Mouse (Mus musculus) thymus, postnatal 14 days (tissue): ENCODE data around the gene Kdsr.

Source experiments
- DNase-seq: peaks from one replicate; pipeline ENCODE4 v3.0.0; 2021

Kdsr gene

DNA sequence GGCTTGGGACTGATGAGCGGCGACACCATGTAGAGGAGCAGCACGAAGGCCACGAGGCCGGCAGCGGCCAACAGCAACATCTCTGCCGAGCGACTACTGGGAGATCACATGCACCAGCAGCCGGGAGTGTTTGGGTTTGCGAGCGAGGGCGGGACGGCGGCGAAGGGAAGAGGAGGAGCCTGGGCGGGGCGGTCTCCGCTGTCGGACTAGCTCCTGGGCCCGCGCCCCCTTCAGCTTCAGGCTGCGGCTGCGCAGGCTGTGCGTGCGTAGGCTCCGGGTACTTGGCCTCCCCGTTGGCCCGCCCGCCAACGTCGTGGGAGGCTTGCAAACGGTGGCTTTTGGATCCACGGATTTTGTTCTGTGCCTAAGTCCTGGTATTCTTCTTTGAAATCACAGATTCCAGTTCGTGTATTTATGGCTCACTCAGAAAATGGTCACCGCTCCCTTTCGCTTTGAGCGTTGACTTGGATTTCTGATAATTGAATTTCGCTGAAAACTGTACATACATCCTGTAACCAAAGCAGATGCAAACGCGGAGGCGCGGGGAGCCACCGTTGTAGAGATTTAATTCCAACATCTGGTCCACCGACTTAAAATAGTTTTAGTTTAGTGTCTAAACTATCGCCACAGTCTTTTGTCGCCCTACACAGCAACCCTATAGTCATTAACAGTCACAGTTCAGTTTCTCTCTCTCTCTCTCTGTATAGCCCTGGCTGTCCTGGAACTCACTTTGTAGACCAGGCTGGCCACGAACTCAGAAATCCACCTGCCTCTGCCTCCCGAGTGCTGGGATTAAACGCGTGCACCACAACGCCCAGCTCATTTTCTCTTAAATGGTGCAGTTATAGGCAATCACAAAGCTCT, at the start of gene Kdsr:
Gene Kdsr, minus strand, starts transcription at position 156 of the 864 bp plus-strand sequence.
- DNase-seq = peak; percentile 96

DNA sequence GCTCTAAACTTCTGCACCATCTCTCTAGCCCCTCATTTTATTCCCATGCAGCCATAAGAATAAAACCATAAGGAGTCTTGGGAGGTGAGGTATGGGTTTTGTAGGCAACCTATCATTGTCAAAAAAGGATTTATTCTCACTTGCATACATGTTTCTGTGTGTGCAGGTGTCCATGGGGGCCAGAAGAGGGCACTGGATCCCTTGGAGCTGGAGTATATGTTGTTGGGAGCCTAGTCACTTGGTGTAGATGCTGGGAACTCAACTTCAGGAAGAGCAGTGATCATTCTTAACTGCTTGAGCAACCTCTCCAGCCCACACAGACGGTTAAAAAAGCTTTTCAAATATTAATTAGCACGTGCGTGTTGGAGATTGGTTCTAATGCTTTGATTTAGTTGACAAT, 40.4 kb upstream of the Kdsr start:
- DNase-seq = peak; percentile 13

DNA sequence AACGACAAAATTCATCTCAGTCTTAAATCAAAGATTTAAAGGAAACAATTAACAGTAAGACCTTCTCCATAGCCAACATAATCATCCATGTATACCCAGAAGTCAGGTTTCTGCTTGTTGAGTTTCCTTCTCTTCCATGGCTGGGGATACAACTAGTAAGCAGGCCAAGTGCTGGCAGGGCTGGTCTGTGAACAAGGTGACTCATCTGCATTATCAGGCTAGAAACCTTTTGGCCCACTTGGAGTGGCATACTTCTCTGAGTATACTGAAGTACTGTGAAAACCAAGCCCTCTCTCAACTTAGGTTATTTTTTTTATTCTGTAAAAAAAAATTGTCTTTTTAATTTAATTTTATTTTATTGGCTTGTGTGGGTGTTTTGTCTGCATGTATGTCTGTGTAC, 39.9 kb upstream of the Kdsr start:
- DNase-seq = no peak

DNA sequence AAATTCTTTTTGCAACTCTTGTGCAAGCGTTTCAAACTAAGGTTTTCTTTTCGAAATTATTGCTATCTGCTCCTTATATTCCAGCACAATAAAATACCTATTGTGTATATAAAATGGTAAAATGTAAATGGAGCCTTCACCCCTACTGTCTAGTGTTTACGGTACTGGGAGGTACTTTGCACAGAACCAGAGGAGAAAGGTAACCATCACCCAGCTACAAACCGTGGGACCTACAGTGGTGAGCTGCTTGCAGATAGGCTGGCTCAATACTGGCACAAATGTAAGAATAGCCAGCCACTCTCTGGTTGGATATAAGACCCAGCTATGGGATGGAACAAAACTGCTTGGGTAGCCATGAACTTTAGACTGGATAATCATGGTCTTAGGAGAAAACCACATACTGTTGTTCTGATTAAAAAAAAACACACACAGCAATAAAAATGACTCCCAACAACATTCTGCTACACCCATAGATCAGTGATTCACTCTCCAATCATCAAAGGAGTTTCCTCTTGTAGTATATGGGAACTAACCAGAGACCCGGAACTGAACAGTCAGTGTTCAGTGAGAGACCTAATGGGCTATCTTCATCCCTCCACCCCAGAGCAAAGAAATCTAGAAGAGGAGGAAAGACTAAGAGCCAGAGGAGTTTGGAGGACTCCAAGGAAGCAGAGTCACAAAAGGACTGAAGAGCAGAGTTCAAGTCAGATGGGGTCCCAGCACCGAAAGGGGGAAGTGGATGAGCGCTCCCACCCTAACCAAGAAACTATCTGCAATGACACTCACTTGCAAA, 37.7 kb upstream of the Kdsr start:
- no peak for DNase-seq

DNA sequence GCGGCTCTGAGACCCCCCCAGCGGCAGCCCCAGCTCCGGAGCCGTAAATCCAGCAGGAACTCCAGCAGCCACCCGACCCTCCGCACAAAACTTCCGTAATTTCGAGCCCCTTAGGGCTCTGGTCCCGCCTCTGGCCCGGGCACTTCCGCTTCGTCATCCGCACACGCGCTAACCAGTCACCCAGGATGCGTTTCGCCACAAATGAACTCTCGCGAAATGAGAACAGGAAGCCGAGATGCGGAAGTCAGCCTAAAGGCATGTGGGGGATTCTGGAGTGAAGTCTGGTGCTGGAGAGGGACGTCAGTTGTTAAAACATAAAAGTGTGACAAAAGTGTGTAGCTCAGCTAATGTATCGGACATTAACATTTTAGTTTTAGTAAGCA, 37.0 kb upstream of the Kdsr start, which contains the start of gene Vps4b:
Gene Vps4b, minus strand, starts transcription at position 187 of the 383 bp plus-strand sequence.
- peak; percentile 94 for DNase-seq

GRCm38 (mm10) chr1:106795634-106796541, 36.4 kb upstream of the Kdsr start:
- DNase-seq = peak; percentile 67

- DNase-seq = no peak
Observed at GRCm38 (mm10) chr1:106774896-106775295, 15.4 kb upstream of the Kdsr start.

- DNase-seq = no peak
Observed at GRCm38 (mm10) chr1:106774092-106774491, 14.6 kb upstream of the Kdsr start.

DNA sequence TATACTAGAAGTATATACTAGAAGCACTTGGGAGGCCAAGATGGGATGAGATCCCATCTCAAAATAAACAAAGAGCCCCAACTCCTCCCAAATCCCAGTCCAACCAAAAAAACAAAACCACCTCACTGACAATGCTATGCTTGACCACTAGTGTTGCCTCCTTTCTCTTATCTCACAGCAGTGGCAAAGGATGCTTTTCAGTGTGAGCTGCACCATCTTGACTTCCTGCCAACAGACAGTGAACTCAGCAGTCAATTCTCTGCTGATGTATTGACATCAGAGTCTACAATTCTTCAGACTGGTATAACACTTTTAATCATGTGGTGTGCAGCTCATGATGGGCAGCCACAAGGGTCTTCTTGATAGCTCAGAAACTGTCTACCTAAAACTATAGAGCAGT, 9.2 kb upstream of the Kdsr start:
- no peak for DNase-seq

DNA sequence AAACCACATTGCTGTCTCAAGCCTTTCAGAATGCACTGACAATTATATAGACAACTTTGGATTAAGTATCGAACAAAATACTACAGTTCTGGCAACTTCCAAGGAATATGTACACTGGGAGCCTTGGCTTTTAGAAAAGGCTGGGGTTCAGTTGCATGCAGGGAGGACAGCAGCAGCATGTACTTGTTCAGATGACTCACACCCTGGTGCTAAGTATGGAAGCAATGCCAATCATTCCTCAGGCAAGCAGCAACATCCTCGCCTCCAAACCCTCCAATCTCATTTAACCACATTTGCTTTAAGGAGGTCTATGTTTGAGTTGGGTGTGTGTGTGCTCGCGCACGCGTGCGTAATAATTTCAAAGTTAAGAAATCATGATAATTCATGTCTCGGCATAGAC, 6.2 kb upstream of the Kdsr start:
- no peak for DNase-seq

- DNase-seq = no peak
Observed at GRCm38 (mm10) chr1:106764846-106765245, 5.3 kb upstream of the Kdsr start.

GRCm38 (mm10) chr1:106764281-106764680, 4.8 kb upstream of the Kdsr start:
- no peak for DNase-seq

DNA sequence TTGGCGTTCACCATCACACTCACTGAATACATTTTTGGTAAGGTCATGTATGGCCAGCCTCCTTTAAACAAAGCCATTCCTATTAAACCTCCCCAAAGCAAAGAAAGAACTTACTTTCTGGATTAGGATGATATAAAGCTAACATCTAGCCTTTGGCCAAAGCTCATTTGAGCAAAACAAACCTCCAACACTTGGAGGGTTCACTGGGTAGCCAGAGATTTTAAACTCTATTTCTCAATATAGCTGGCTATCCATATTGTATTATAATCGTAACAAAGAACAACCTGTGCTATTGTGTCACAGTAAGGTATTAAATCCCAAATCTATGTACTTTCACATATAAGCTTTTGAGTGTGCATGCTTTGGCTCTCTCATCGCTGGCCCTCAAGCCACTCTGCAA, 1.2 kb upstream of the Kdsr start:
- DNase-seq = no peak

- peak; percentile 56 for DNase-seq
Observed at GRCm38 (mm10) chr1:106758734-106759571, 574 bp downstream of the Kdsr start.

- DNase-seq = no peak
Observed at GRCm38 (mm10) chr1:106756633-106757032, 2.9 kb downstream of the Kdsr start.

GRCm38 (mm10) chr1:106752013-106752412, 7.5 kb downstream of the Kdsr start:
- no peak for DNase-seq

GRCm38 (mm10) chr1:106750656-106751055, 8.9 kb downstream of the Kdsr start:
- DNase-seq = no peak

GRCm38 (mm10) chr1:106748555-106749315, 10.8 kb downstream of the Kdsr start:
- no peak for DNase-seq

GRCm38 (mm10) chr1:106742980-106743379, 16.5 kb downstream of the Kdsr start:
- no peak for DNase-seq

DNA sequence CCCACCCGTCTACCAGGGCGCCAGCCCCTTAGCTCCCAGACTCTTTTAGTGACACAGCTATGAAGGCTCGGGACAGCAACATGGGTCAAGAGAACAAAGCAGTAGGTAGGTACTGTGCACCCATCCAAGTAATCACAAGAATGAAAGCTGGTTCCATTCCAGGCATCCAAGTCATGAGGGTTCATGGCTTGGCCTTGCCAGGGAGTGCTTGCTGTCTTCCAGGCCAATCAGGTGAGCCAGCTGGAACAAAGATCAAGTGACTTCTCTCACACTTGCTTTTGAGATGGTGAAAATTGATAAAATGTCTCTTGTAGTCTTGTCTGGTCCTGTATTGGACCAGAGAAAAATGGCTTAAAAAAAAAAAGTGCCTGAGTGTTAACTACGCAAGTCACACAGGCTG, 18.8 kb downstream of the Kdsr start:
- DNase-seq = no peak

- DNase-seq = no peak
Observed at GRCm38 (mm10) chr1:106739810-106740209, 19.7 kb downstream of the Kdsr start.
